Mouse (Mus musculus) adrenal gland, postnatal 10 days (tissue): ENCODE results near the gene Esyt3. TPM values are rescaled to one million over a fixed set of nuclear protein-coding genes. Genes with fewer than 3 reads are reported as not detected.
A peak's percentile ranks its signal among the peaks of the same experiment; 100 is the strongest.

ENCODE experiments used
- DNase-seq: peaks from one replicate; pipeline ENCODE4 v3.0.0; 2021; ENCODE audit warnings: mixed read lengths
- total RNA-seq, 2 experiments: library from RNA; stranded (reverse); gene quantifications; 2 replicates each; pipeline ENCODE4 v1.2.3; 2021

The Esyt3 gene
- total RNA-seq, 2 experiments from 2014 or later, result 0.51 to 2.1 TPM

- DNase-seq, result no peak
These were observed 5.0 kb downstream of the Esyt3 start for GRCm38 (mm10) chr9:99353390-99353789.

- no peak for DNase-seq
These were observed 5.4 kb downstream of the Esyt3 start for GRCm38 (mm10) chr9:99352964-99353363.

GRCm38 (mm10) chr9:99345351-99345792, 13.0 kb downstream of the Esyt3 start:
- DNase-seq, result no peak

- no peak for DNase-seq
These were observed 16.8 kb downstream of the Esyt3 start for GRCm38 (mm10) chr9:99341600-99341999.

GRCm38 (mm10) chr9:99340126-99340525, 18.2 kb downstream of the Esyt3 start:
- DNase-seq, result no peak

GRCm38 (mm10) chr9:99339182-99339581, 19.2 kb downstream of the Esyt3 start:
- DNase-seq, result no peak

GRCm38 (mm10) chr9:99338293-99338692, 20.1 kb downstream of the Esyt3 start:
- no peak for DNase-seq

GRCm38 (mm10) chr9:99336538-99336937, 21.8 kb downstream of the Esyt3 start:
- DNase-seq, result no peak

GRCm38 (mm10) chr9:99326881-99327280, 31.5 kb downstream of the Esyt3 start:
- no peak for DNase-seq

- no peak for DNase-seq
These were observed 32.4 kb downstream of the Esyt3 start for GRCm38 (mm10) chr9:99325961-99326360.

- DNase-seq, result no peak
These were observed 33.0 kb downstream of the Esyt3 start for GRCm38 (mm10) chr9:99325208-99325929.

GRCm38 (mm10) chr9:99320006-99320405, 38.4 kb downstream of the Esyt3 start:
- DNase-seq, result peak; percentile 12

- DNase-seq, result no peak
These were observed 38.9 kb downstream of the Esyt3 start for GRCm38 (mm10) chr9:99319343-99319951.

GRCm38 (mm10) chr9:99306226-99306625, 52.1 kb downstream of the Esyt3 start:
- no peak for DNase-seq

- DNase-seq, result no peak
These were observed 54.1 kb downstream of the Esyt3 start for GRCm38 (mm10) chr9:99304296-99304695.

Other genes starting within 250 kb of the Esyt3 start
- 10 to 100 TPM in 1 of 2 experiments, 1 to 10 TPM in 1; 10.0 to 10.6 TPM for gene Pik3cb, start 217.9 kb downstream of the Esyt3 start, total RNA-seq
- gene Faiml, start 121.3 kb downstream of the Esyt3 start, total RNA-seq, result not detected
- 10 to 100 TPM in 1 of 2 experiments, 1 to 10 TPM in 1; 7.2 to 14.3 TPM for gene Cep70, start 115.2 kb downstream of the Esyt3 start, total RNA-seq
- 10 to 100 TPM; 31.7 to 39.4 TPM for gene Mras, start 78.8 kb upstream of the Esyt3 start, total RNA-seq
- not detected for gene Nme9, start 92.9 kb upstream of the Esyt3 start, total RNA-seq
- 10 to 100 TPM; 18.7 to 26.4 TPM for gene Armc8, start 210.3 kb upstream of the Esyt3 start, total RNA-seq
- gene Dbr1, start 217.2 kb upstream of the Esyt3 start, total RNA-seq, result 10 to 100 TPM; 15.8 to 16.7 TPM